Mouse (Mus musculus) 3134 (cell line): ENCODE measurements at regions not wholly inside any gene's neighbourhood (a gene's known extent, or its start where the extent isn't known, plus 50 kb on each side); places are given as distances from the start of the nearest gene placed in this dataset.

Experiments used
- DNase-seq: peaks from one replicate; pipeline ENCODE4 v3.0.0-alpha.2; 2011; ENCODE audit warnings: low spot score; ENCODE audit not compliant: insufficient read length; ENCODE audit errors: extremely low read depth

GRCm38 (mm10) chr3:137728689-137729088 is 57.4 kb downstream of the Gm21962 start:
- no peak for DNase-seq

- DNase-seq, result no peak
These were observed 58.1 kb downstream of the Gm21962 start for GRCm38 (mm10) chr3:137729421-137729820.

DNA sequence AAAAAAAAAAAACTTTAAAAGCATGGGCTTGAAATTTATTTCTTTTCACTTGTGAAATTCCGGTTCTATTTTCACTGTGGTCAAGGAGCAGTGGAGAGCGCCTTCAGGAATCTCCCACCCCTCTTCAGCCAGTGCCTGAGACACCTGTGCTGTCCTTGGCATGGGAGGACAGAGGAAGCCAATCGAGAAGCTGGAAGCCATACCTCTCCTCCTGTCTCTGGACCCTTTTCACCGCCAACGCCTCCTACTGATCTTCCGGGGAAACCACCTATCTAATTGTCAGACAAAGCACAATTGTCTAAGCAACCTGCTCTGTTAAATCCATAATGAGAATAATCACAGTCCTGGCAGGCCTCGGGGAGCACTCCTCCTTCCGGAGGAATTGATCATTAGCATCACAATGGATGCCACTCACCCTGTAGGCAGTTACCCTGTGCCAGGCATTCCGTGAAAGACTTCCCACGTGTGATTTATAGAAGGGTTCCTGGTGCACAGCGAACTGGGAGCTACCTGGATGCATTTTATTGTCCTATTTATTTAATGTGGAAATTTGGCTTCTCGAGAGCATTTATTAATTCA is 66.0 kb downstream of the Gm21962 start:
- DNase-seq, result no peak

DNA sequence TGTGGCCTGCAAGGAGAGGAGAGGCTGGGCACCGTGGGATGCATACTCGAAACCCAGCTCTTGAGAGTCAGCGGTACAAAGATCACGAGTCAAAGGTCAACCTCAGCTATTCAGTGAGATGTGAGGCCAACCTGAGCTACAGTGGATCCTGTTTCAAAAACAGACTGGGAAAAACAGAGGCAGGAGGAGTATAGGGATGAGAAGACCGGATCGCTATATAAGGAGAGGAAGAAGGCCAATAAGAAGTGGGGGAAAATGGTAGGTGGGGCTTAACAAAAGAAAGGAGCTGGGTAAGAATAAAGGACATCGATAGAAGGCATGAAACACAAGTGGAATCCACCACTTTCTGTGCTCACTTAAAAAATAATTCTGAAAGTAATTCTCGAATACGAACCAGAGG is 70.2 kb downstream of the Gm21962 start:
- DNase-seq, result no peak

DNA sequence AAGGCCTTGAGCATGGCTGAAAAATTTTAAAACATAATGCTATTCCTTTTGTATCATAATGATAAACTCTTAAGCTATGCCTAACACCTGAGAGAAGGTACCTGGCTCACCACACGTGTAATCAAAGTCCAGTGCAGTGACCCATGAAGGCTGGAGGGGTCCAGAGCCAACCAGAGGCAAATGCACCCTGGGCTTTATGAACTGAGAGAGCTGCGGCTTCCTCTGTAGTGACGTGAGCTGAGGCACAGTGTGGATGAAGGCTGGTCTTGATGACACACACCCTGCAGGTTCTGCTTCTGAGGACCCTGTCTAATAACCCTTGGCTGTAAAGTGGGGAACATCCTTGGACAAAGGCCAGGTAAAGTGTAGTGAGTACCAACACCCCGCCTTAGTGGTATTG is 70.8 kb downstream of the Gm21962 start:
- no peak for DNase-seq

DNA sequence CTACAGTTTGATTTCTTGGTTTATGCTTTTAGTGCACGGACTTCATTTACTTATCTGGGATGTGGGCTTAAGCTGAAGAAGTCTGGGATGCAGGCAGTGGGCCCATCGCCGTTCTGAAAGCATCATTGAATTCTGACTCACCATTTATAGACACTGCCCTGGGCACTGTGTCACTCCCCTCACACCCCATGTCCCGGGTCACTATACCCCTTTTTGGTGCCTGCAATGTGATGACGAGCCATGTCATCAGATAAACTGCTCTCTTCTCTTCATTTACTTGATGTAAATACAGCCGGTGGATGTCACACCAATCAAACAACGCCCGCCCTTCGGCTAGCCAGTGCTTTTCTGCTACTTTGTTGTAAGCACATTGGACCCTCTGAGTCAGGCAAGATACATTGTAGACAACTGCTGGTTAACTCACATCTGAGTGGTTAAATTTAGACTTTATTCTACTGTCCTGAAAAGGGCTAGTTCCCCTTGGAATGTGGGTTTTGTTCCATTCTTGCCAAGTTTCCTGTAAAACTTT is 80.5 kb downstream of the Gm21962 start:
- DNase-seq, result no peak

- peak; percentile 47 for DNase-seq
These were observed 81.3 kb downstream of the Gm21962 start for GRCm38 (mm10) chr3:137752447-137753256.

GRCm38 (mm10) chr3:137753257-137753654 is 81.9 kb downstream of the Gm21962 start:
- DNase-seq, result no peak

- no peak for DNase-seq
These were observed 84.1 kb downstream of the Gm21962 start for GRCm38 (mm10) chr3:137755391-137755790.

GRCm38 (mm10) chr3:137762213-137762884 is 91.0 kb downstream of the Gm21962 start:
- no peak for DNase-seq

- no peak for DNase-seq
These were observed 92.1 kb downstream of the Gm21962 start for GRCm38 (mm10) chr3:137763406-137763805.

GRCm38 (mm10) chr3:137768627-137769026 is 95.7 kb upstream of the H2afz start:
- DNase-seq, result no peak

GRCm38 (mm10) chr3:137775076-137775849 is 89.0 kb upstream of the H2afz start:
- no peak for DNase-seq

DNA sequence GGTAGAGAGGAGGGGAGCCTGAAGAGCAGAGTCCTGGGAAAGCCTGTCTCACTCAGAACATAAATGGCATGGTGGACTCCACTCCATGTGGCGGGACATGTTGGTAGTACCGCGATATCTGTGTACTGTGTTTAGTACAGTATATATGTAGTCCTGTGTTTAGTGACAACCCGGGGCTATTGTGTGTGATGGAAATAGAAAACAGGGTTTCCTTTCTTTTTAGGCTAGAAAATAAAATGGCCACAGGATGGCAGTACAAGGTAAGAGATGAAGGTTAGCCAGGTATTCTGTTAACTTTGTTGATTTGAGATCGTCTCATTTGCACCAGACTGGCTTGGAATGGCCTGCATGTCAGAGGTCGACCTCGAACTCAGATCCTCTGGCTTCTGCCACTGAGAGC is 86.2 kb upstream of the H2afz start:
- no peak for DNase-seq

DNA sequence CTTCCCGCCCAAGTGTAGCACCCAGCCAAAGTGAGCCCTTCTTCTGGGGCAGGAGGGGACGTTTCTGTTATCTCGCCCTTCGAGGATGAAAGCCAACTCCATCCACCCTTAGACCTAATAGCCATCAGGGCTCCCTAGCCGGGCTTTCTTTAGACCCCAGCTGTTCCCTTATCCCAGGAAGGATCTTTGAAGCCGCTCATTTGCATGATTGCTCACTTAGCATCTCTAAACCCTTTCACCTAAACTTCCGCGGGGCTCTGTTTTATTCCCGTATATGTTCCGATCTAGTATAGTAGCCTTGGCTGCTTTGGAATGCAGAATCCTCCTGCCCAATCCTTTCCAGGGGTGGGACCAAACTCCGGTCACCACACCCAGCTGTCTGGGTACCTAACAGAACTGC is 84.3 kb upstream of the H2afz start:
- no peak for DNase-seq

DNA sequence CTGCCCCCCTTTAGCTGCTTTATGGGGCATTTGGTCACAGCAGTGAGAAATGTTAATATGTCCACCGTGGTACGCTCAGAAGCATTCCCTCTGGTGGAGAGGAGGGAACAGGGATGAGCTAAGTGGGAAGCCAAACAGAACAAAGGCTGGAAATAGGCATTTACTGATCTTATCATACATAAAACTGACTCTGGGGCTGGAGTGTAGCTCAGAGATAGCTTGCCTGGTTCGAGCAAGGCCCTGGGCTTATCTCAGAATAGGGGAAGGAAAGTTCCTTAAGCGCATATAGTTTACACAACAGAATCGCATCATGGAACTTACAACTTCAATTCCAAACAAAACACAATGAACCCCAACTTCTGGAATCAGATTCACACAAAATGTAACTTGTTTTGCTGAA is 81.5 kb upstream of the H2afz start:
- DNase-seq, result no peak

DNA sequence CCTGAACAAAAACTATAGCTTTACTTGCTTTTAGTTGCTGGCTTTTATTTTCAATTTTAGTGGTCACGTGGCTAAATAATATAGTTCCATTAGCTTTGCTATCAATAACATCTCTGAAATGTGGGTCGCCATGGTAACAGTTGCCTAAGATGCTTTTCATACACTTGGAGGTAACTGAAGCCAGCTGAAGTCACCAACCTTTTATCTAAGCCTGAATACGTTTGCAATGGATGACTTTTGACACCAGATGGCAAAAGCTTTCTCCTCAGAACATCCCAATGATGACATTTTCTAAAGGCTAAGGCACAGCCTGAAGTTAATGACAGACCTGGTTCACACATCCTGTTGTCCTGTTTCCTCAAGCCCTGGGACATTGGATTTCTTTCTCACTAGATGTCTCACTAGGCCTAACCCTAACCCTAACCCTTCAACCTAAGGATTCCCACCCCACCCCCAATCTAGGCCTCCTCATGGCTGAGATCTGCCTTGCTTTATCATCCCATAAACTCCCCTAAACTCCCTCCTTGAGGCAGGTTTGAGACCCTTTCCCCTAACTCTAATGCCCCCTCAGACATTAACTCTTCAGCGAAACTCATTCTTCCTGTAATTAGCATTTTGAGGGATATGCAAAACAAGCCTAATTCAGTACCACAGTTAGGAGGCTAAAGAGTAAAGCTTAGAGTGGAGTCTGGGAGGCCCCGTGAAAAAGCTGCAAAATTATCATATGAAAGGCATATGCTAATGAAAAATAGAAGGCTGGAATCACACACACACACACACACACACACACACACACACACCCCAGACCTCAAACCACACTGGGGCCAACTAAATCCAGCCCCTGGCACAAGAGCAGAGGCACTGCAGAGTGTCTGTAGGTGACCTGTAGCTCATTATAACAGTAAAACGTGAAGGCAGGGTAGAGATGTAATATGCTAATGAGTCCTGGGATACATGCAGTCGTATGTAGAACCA is 80.1 kb upstream of the H2afz start:
- DNase-seq, result no peak

DNA sequence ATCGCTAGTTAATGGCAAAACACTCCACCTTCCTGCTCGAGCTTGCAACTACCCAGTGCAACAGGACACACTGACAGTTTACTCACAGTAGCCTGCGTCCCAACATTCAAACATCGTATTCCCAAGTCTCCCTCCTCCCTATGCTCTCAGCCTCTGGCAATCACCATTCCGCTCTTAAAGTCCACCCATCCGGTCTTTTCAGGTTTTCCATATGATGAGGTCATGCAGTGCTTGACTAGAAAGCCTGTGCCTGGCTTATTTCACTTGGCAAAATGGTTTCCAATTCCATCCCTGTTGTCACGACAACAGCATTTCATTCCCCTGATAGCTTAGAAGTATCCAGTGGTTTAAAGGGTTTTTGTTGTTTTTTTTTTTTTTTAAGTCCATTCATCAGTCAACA is 79.1 kb upstream of the H2afz start:
- DNase-seq, result no peak

GRCm38 (mm10) chr3:137785871-137786270 is 78.4 kb upstream of the H2afz start:
- DNase-seq, result no peak

GRCm38 (mm10) chr3:137789671-137790070 is 74.6 kb upstream of the H2afz start:
- no peak for DNase-seq
